Mouse (Mus musculus): ENCODE data around the gene Rbms1. TPM values are rescaled to one million over a fixed set of nuclear protein-coding genes. Genes with fewer than 3 reads are reported as not detected.

Rbms1 gene
- polyA plus RNA-seq, 1 experiment: 16.0 TPM

GRCm38 (mm10) chr2:60788173-60788908, 174.7 kb downstream of the Rbms1 start:
- no peak for DNase-seq (ENCODE audit: extremely low spot score in 1 of 2, low spot score in 1 of 2)

- no peak for DNase-seq (ENCODE audit: extremely low spot score in 1 of 2, low spot score in 1 of 2)
Observed at GRCm38 (mm10) chr2:60787088-60787487, 175.9 kb downstream of the Rbms1 start.

- DNase-seq (ENCODE audit: extremely low spot score in 1 of 2, low spot score in 1 of 2): peak in 1 of 2 experiments; percentile 23
Observed at GRCm38 (mm10) chr2:60786289-60786688, 176.7 kb downstream of the Rbms1 start.

GRCm38 (mm10) chr2:60774501-60774900, 188.5 kb downstream of the Rbms1 start:
- DNase-seq (ENCODE audit: extremely low spot score in 1 of 2, low spot score in 1 of 2): no peak

- peak in 1 of 2 experiments; percentile 19 for DNase-seq (ENCODE audit: extremely low spot score in 1 of 2, low spot score in 1 of 2)
Observed at GRCm38 (mm10) chr2:60773592-60773991, 189.4 kb downstream of the Rbms1 start.

- DNase-seq (ENCODE audit: extremely low spot score in 1 of 2, low spot score in 1 of 2): no peak
Observed at GRCm38 (mm10) chr2:60766420-60766819, 196.6 kb downstream of the Rbms1 start.

GRCm38 (mm10) chr2:60756218-60756617, 206.8 kb downstream of the Rbms1 start:
- DNase-seq (ENCODE audit: extremely low spot score in 1 of 2, low spot score in 1 of 2): no peak

- DNase-seq (ENCODE audit: extremely low spot score in 1 of 2, low spot score in 1 of 2): no peak
Observed at GRCm38 (mm10) chr2:60755101-60755500, 207.9 kb downstream of the Rbms1 start.

- no peak for DNase-seq (ENCODE audit: extremely low spot score in 1 of 2, low spot score in 1 of 2)
Observed at GRCm38 (mm10) chr2:60751274-60751673, 211.7 kb downstream of the Rbms1 start.

- DNase-seq (ENCODE audit: extremely low spot score in 1 of 2, low spot score in 1 of 2): no peak
Observed at GRCm38 (mm10) chr2:60750591-60750990, 212.4 kb downstream of the Rbms1 start.

- DNase-seq (ENCODE audit: extremely low spot score in 1 of 2, low spot score in 1 of 2): no peak
Observed at GRCm38 (mm10) chr2:60748585-60748984, 214.4 kb downstream of the Rbms1 start.

GRCm38 (mm10) chr2:60747590-60747989, 215.4 kb downstream of the Rbms1 start:
- no peak for DNase-seq (ENCODE audit: extremely low spot score in 1 of 2, low spot score in 1 of 2)

- no peak for DNase-seq (ENCODE audit: extremely low spot score in 1 of 2, low spot score in 1 of 2)
Observed at GRCm38 (mm10) chr2:60744674-60745073, 218.3 kb downstream of the Rbms1 start.

GRCm38 (mm10) chr2:60739389-60740137, 223.4 kb downstream of the Rbms1 start:
- DNase-seq (ENCODE audit: extremely low spot score in 1 of 2, low spot score in 1 of 2): no peak

GRCm38 (mm10) chr2:60730929-60731328, 232.1 kb downstream of the Rbms1 start:
- DNase-seq (ENCODE audit: extremely low spot score in 1 of 2, low spot score in 1 of 2): no peak

GRCm38 (mm10) chr2:60730024-60730423, 233.0 kb downstream of the Rbms1 start:
- DNase-seq (ENCODE audit: extremely low spot score in 1 of 2, low spot score in 1 of 2): no peak

GRCm38 (mm10) chr2:60728902-60729585, 233.9 kb downstream of the Rbms1 start:
- DNase-seq (ENCODE audit: extremely low spot score in 1 of 2, low spot score in 1 of 2): no peak

GRCm38 (mm10) chr2:60724660-60725059, 238.3 kb downstream of the Rbms1 start:
- DNase-seq (ENCODE audit: extremely low spot score in 1 of 2, low spot score in 1 of 2): no peak

GRCm38 (mm10) chr2:60722967-60723366, 240.0 kb downstream of the Rbms1 start:
- DNase-seq (ENCODE audit: extremely low spot score in 1 of 2, low spot score in 1 of 2): no peak

GRCm38 (mm10) chr2:60722514-60722913, 240.5 kb downstream of the Rbms1 start, which contains the start of gene Itgb6:
Gene Itgb6, minus strand, starts transcription at chr2:60722643.
- DNase-seq (ENCODE audit: extremely low spot score in 1 of 2, low spot score in 1 of 2): peak; percentile 11 to 67

- DNase-seq (ENCODE audit: extremely low spot score in 1 of 2, low spot score in 1 of 2): peak in 1 of 2 experiments; percentile 68
Observed at GRCm38 (mm10) chr2:60720906-60721305, 242.1 kb downstream of the Rbms1 start.

Data from frontal cortex, adult 2 months (tissue).